In genomic region chr2:157279416-157279800, GRCm38 (mm10) we compare ENCODE assay signal across 8 mouse cellular contexts. TPM values are rescaled to one million over a fixed set of nuclear protein-coding genes. Genes with fewer than 3 reads are reported as not detected.
DNase-seq lines count a peak whose midpoint lies in the region; ATAC-seq and TF ChIP-seq lines count a peak whose summit lies in the region.

Mroh8 (minus strand) TSS chr2:157279549.

- H3K27ac ChIP-seq in lung, postnatal 0 days (ENCODE audit: low read length) = peak within 1 kb of the TSS; percentile 92
- peak within 1 kb of the TSS; percentile 87 for H3K27ac ChIP-seq in embryonic facial prominence, embryonic 12.5 days
- peak within 1 kb of the TSS; percentile 96 for H3K27ac ChIP-seq in hindbrain, postnatal 0 days
- peak within 1 kb of the TSS; percentile 99 for H3K27ac ChIP-seq in midbrain, embryonic 10.5 days (replicated peaks)

- peak within 1 kb of the TSS; percentile 69 for H3K4me3 ChIP-seq in lung, postnatal 0 days (ENCODE audit: low read depth, low read length)
- peak within 1 kb of the TSS; percentile 98 for H3K4me3 ChIP-seq in embryonic facial prominence, embryonic 12.5 days
- H3K4me3 ChIP-seq in hindbrain, postnatal 0 days (ENCODE audit: low read length) = peak within 1 kb of the TSS; percentile 100
- H3K4me3 ChIP-seq in midbrain, embryonic 10.5 days = peak within 1 kb of the TSS; percentile 99

- TF ChIP-seq EP300 in lung, postnatal 0 days (IDR thresholded peaks at IDR 0.05) = no peak

- no peak for TF ChIP-seq CTCF in lung, postnatal 0 days (IDR thresholded peaks at IDR 0.05)
- no peak for TF ChIP-seq CTCF in hindbrain, postnatal 0 days (IDR thresholded peaks at IDR 0.05; ENCODE audit: low read depth)

- H3K4me1 ChIP-seq in lung, postnatal 0 days (ENCODE audit: insufficient read depth, low read depth, low read length) = peaks cover 9% of the 10 kb centered on the region; the same call in 1 of the 2 replicates
- H3K4me1 ChIP-seq in embryonic facial prominence, embryonic 12.5 days = peaks cover 17% of the 10 kb centered on the region
- peaks cover 11% of the 10 kb centered on the region for H3K4me1 ChIP-seq in hindbrain, postnatal 0 days (ENCODE audit: insufficient read depth, low read length)
- H3K4me1 ChIP-seq in midbrain, embryonic 10.5 days = peaks cover 27% of the 10 kb centered on the region

- peak; percentile 73 for ATAC-seq in lung, postnatal 0 days
- peak; percentile 36; the same call in 1 of the 2 replicates for ATAC-seq in embryonic facial prominence, embryonic 12.5 days (ENCODE audit: insufficient number of reproducible peaks, insufficient read depth, low FRiP score, low TSS enrichment)
- peak; percentile 76 for ATAC-seq in hindbrain, postnatal 0 days

- DNase-seq in adrenal gland, postnatal 25 days = peak; percentile 60
- DNase-seq in adrenal gland, adult 8-10 months = no peak
- DNase-seq in lung, postnatal 0 days (ENCODE audit: low spot score) = peak; percentile 82
- DNase-seq in lung, postnatal 10 days = no peak
- peak; percentile 79 for DNase-seq in hindbrain, postnatal 0 days (ENCODE audit: low spot score)
- DNase-seq in midbrain, embryonic 10.5 days (ENCODE audit: low spot score) = no peak
- DNase-seq in spleen, postnatal 4 days (ENCODE audit: low spot score in 2 of 2) = no peak

- H3K27me3 ChIP-seq in lung, postnatal 0 days (replicated peaks; ENCODE audit: insufficient read depth, low read length) = no peaks in the 10 kb centered on the region
- H3K27me3 ChIP-seq in embryonic facial prominence, embryonic 12.5 days = no peaks in the 10 kb centered on the region
- no peaks in the 10 kb centered on the region for H3K27me3 ChIP-seq in hindbrain, postnatal 0 days (ENCODE audit: insufficient read depth, low read length)
- H3K27me3 ChIP-seq in midbrain, embryonic 10.5 days (ENCODE audit: low read depth, poor library complexity, severe bottlenecking) = no peaks in the 10 kb centered on the region

- H3K9ac ChIP-seq in lung, postnatal 0 days (replicated peaks; ENCODE audit: low read depth) = peak within 1 kb of the TSS; percentile 88
- peak within 1 kb of the TSS; percentile 95 for H3K9ac ChIP-seq in embryonic facial prominence, embryonic 12.5 days
- peak within 1 kb of the TSS; percentile 86 for H3K9ac ChIP-seq in hindbrain, postnatal 0 days (replicated peaks; ENCODE audit: low read length)

- WGBS in lung, postnatal 0 days = under 1% methylated on average over 30 of the region's 32 CpGs
- WGBS in embryonic facial prominence, embryonic 12.5 days = under 1% methylated on average over 32 of the region's 32 CpGs
- under 1% methylated on average over 31 of the region's 32 CpGs for WGBS in hindbrain, postnatal 0 days
- WGBS in midbrain, embryonic 10.5 days = under 1% methylated on average over 32 of the region's 32 CpGs

- H3K36me3 ChIP-seq in lung, postnatal 0 days (ENCODE audit: insufficient read depth, low read length) = no peaks in the 10 kb centered on the region; the same call in 1 of the 2 replicates
- H3K36me3 ChIP-seq in embryonic facial prominence, embryonic 12.5 days = peaks cover 22% of the 10 kb centered on the region
- H3K36me3 ChIP-seq in hindbrain, postnatal 0 days (ENCODE audit: insufficient read depth, low read length) = no peaks in the 10 kb centered on the region
- peaks cover 36% of the 10 kb centered on the region for H3K36me3 ChIP-seq in midbrain, embryonic 10.5 days

- H3K4me2 ChIP-seq in lung, postnatal 0 days (replicated peaks; ENCODE audit: low read depth, low read length) = peak within 1 kb of the TSS; percentile 74
- H3K4me2 ChIP-seq in embryonic facial prominence, embryonic 12.5 days (replicated peaks) = peak within 1 kb of the TSS; percentile 69
- H3K4me2 ChIP-seq in hindbrain, postnatal 0 days (ENCODE audit: low read depth, low read length) = peak within 1 kb of the TSS; percentile 77

- no peaks in the 10 kb centered on the region for H3K9me3 ChIP-seq in lung, postnatal 0 days (ENCODE audit: low read length)
- H3K9me3 ChIP-seq in embryonic facial prominence, embryonic 12.5 days = no peaks in the 10 kb centered on the region
- H3K9me3 ChIP-seq in hindbrain, postnatal 0 days (ENCODE audit: low read length) = no peaks in the 10 kb centered on the region
- H3K9me3 ChIP-seq in midbrain, embryonic 10.5 days (replicated peaks) = no peaks in the 10 kb centered on the region

RNA-seq across cellular contexts. Expression of gene Mroh8, which starts in this region (rescaled TPM):
- total RNA-seq in adrenal gland, postnatal 25 days (2021) = 0.46 and 0.57 TPM in 2 replicates
- total RNA-seq in adrenal gland, adult 8-10 months (2022) = under 1 TPM; 0.17 to 0.89 (median 0.31) TPM
- 0.23 and 0.25 TPM in 2 replicates for polyA plus RNA-seq in lung, postnatal 0 days (2015; fragmentation: Nextera tagmentation; extraction: Ambion mirVana)
- polyA plus RNA-seq in embryonic facial prominence, embryonic 12.5 days (2016; fragmentation: Nextera tagmentation; extraction: Ambion mirVana) = 0.65 and 0.89 TPM in 2 replicates
- 0.25 TPM in 1 of 2 replicates, not detected in the other for total RNA-seq in hindbrain, postnatal 0 days (2014; rRNA removed)
- polyA plus RNA-seq in hindbrain, postnatal 0 days (2015; fragmentation: Nextera tagmentation; extraction: Ambion mirVana) = 0.42 and 0.70 TPM in 2 replicates
- polyA plus RNA-seq in midbrain, embryonic 10.5 days (2016; fragmentation: Nextera tagmentation; extraction: Ambion mirVana) = 0.73 and 0.86 TPM in 2 replicates

Comparison
In these comparisons a context has a peak if more than half of its experiments do, and no peak if none do; other contexts are left out.
1. Peak in DNase-seq in adrenal gland, postnatal 25 days; RNA of the gene not detected or under 1 TPM.
2. Peak in DNase-seq, ATAC-seq, H3K4me3 ChIP-seq, H3K27ac ChIP-seq, H3K9ac ChIP-seq and H3K4me2 ChIP-seq in lung, postnatal 0 days; RNA of the gene not detected or under 1 TPM.
3. Peak in ATAC-seq, H3K4me3 ChIP-seq, H3K27ac ChIP-seq, H3K9ac ChIP-seq and H3K4me2 ChIP-seq in embryonic facial prominence, embryonic 12.5 days; RNA of the gene not detected or under 1 TPM.
4. Peak in DNase-seq, ATAC-seq, H3K4me3 ChIP-seq, H3K27ac ChIP-seq, H3K9ac ChIP-seq and H3K4me2 ChIP-seq in hindbrain, postnatal 0 days; RNA of the gene not detected or under 1 TPM.